Mouse (Mus musculus) embryonic fibroblast, embryonic 13.5 days (primary cell): ENCODE data around the gene Alb.

Source experiments
- CTCF ChIP-seq: IDR thresholded peaks from 2 replicates; pipeline ENCODE4 v1.5.1; 2011; ENCODE audit warnings: mild to moderate bottlenecking, control low read depth, low read length, moderate library complexity, borderline replicate concordance; ENCODE audit not compliant: insufficient read depth
- POLR2A ChIP-seq: IDR thresholded peaks from 2 replicates; pipeline ENCODE4 v1.6.1; 2011; ENCODE audit warnings: low read depth, mild to moderate bottlenecking, control low read depth, low read length, moderate library complexity

GRCm38 (mm10) chr5:90439157-90439556 is 21.5 kb upstream of the Alb start:
- TF ChIP-seq POLR2A (no peak), CTCF (no peak)
